Mouse (Mus musculus): Measurements from ENCODE around the gene Rbbp8nl.

- no peak for TF ChIP-seq MYOG (IDR thresholded peaks at IDR 0.05; ENCODE audit: control insufficient read depth in 1 of 3, insufficient read depth in 1 of 3, insufficient read length in 2 of 3, low read depth in 2 of 3)
- no peak for TF ChIP-seq MAX (IDR thresholded peaks at IDR 0.05; ENCODE audit: low read depth)
Measured at GRCm38 (mm10) chr2:180276851-180277259, 12.8 kb downstream of the Rbbp8nl start.
